Comparison of ENCODE assay signal across 12 mouse cellular contexts in genomic region chr3:144428514-144429431, GRCm38 (mm10).
DNase-seq lines count a peak whose midpoint lies in the region; ATAC-seq and TF ChIP-seq lines count a peak whose summit lies in the region.
"Had no signal": no experiment of that assay in that cellular context is flagged by ENCODE, and none has a peak within 500 bp of the region (broad histone marks: within the 10 kb centered on the region; RNA-seq: fewer than 3 reads in every experiment).

No protein-coding gene starts in this region.

- no peak overlapping the region for H3K27ac ChIP-seq in hindbrain, embryonic 11.5 days (ENCODE audit: low read depth, low read length)
- no peak overlapping the region for H3K27ac ChIP-seq in hindbrain, embryonic 10.5 days
- H3K27ac ChIP-seq in limb, embryonic 14.5 days (replicated peaks; ENCODE audit: low read depth, low read length) = no peak overlapping the region
- H3K27ac ChIP-seq in midbrain, postnatal 0 days (ENCODE audit: low read depth, low read length) = peak overlapping the region; percentile 34

- TF ChIP-seq POLR2A in lung, adult 2 months (IDR thresholded peaks at IDR 0.05; ENCODE audit: borderline replicate concordance, extremely low read depth, low read depth, low read length) = no peak
- TF ChIP-seq POLR2A in limb, embryonic 14.5 days (IDR thresholded peaks at IDR 0.05; ENCODE audit: borderline replicate concordance, extremely low read depth, insufficient read depth, insufficient read length) = no peak

- H3K4me1 ChIP-seq in hindbrain, embryonic 11.5 days (replicated peaks; ENCODE audit: control insufficient read depth, insufficient read depth, low read length) = no peaks in the 10 kb centered on the region
- H3K4me1 ChIP-seq in hindbrain, embryonic 10.5 days (replicated peaks) = peaks cover 16% of the 10 kb centered on the region
- H3K4me1 ChIP-seq in lung, adult 2 months (ENCODE audit: control insufficient read depth, insufficient read depth, low read length) = no peaks in the 10 kb centered on the region
- H3K4me1 ChIP-seq in limb, embryonic 14.5 days (ENCODE audit: control insufficient read depth, insufficient read depth, low read length) = no peaks in the 10 kb centered on the region
- no peaks in the 10 kb centered on the region for H3K4me1 ChIP-seq in midbrain, postnatal 0 days (ENCODE audit: insufficient read depth, low read length)

- H3K9me3 ChIP-seq in hindbrain, embryonic 11.5 days (ENCODE audit: control insufficient read depth, low read length) = no peaks in the 10 kb centered on the region
- no peaks in the 10 kb centered on the region for H3K9me3 ChIP-seq in hindbrain, embryonic 10.5 days
- H3K9me3 ChIP-seq in limb, embryonic 14.5 days (ENCODE audit: control insufficient read depth, low read length) = no peaks in the 10 kb centered on the region
- H3K9me3 ChIP-seq in midbrain, postnatal 0 days (ENCODE audit: low read length) = no peaks in the 10 kb centered on the region

- H3K9ac ChIP-seq in hindbrain, embryonic 11.5 days (ENCODE audit: low read depth, low read length) = no peak overlapping the region
- H3K9ac ChIP-seq in limb, embryonic 14.5 days (ENCODE audit: low read depth, low read length, severe bottlenecking) = no peak overlapping the region
- no peak overlapping the region for H3K9ac ChIP-seq in midbrain, postnatal 0 days (replicated peaks; ENCODE audit: low read length, poor library complexity, severe bottlenecking)

- WGBS in hindbrain, embryonic 11.5 days = 76% methylated on average over 8 of the region's 8 CpGs
- 73% methylated on average over 8 of the region's 8 CpGs for WGBS in hindbrain, embryonic 10.5 days
- 63% methylated on average over 8 of the region's 8 CpGs for WGBS in lung, adult 2 months
- 59% methylated on average over 8 of the region's 8 CpGs for WGBS in limb, embryonic 14.5 days
- 24% methylated on average over 8 of the region's 8 CpGs for WGBS in midbrain, postnatal 0 days

- no peak overlapping the region for H3K4me3 ChIP-seq in hindbrain, embryonic 11.5 days (ENCODE audit: low read depth, low read length)
- H3K4me3 ChIP-seq in hindbrain, embryonic 10.5 days = no peak overlapping the region
- H3K4me3 ChIP-seq in lung, adult 2 months (replicated peaks; ENCODE audit: extremely low read depth, low read depth, low read length) = no peak overlapping the region
- no peak overlapping the region for H3K4me3 ChIP-seq in limb, embryonic 14.5 days (replicated peaks; ENCODE audit: low read length)
- H3K4me3 ChIP-seq in midbrain, postnatal 0 days (ENCODE audit: low read depth, low read length) = no peak overlapping the region

- TF ChIP-seq CTCF in lung, adult 2 months (IDR thresholded peaks at IDR 0.05; ENCODE audit: insufficient read depth, low read length) = no peak
- no peak for TF ChIP-seq CTCF in midbrain, postnatal 0 days (IDR thresholded peaks at IDR 0.05)

- ATAC-seq in hindbrain, embryonic 11.5 days (ENCODE audit: low FRiP score) = 0 out of 2 replicates have a peak, but pooled peaks have one; percentile 20
- no peak for ATAC-seq in limb, embryonic 14.5 days (ENCODE audit: low FRiP score, low read depth)
- ATAC-seq in midbrain, postnatal 0 days (ENCODE audit: low FRiP score) = peak; percentile 62

- H3K27me3 ChIP-seq in hindbrain, embryonic 11.5 days (ENCODE audit: control insufficient read depth, insufficient read depth, low read length) = no peaks in the 10 kb centered on the region
- H3K27me3 ChIP-seq in hindbrain, embryonic 10.5 days (ENCODE audit: insufficient read depth, poor library complexity, severe bottlenecking) = no peaks in the 10 kb centered on the region
- H3K27me3 ChIP-seq in limb, embryonic 14.5 days (ENCODE audit: control insufficient read depth, insufficient read depth, low read length) = no peaks in the 10 kb centered on the region
- H3K27me3 ChIP-seq in midbrain, postnatal 0 days (ENCODE audit: insufficient read depth, low read length) = no peaks in the 10 kb centered on the region

- no peaks in the 10 kb centered on the region for H3K36me3 ChIP-seq in hindbrain, embryonic 11.5 days (ENCODE audit: control insufficient read depth, insufficient read depth, low read length)
- H3K36me3 ChIP-seq in hindbrain, embryonic 10.5 days = peaks cover 20% of the 10 kb centered on the region; the same call in 1 of the 2 replicates
- H3K36me3 ChIP-seq in limb, embryonic 14.5 days (ENCODE audit: control insufficient read depth, insufficient read depth, low read length) = no peaks in the 10 kb centered on the region; the same call in 1 of the 2 replicates
- peaks cover 3% of the 10 kb centered on the region; the same call in 1 of the 2 replicates for H3K36me3 ChIP-seq in midbrain, postnatal 0 days (ENCODE audit: insufficient read depth, low read length)

- no peak for DNase-seq in hindbrain, embryonic 11.5 days (ENCODE audit: low spot score)
- DNase-seq in hindbrain, embryonic 10.5 days (ENCODE audit: low spot score) = no peak
- DNase-seq in lung, postnatal 10 days = peak; percentile 39
- no peak for DNase-seq in lung, adult 2 months
- peak; percentile 41 for DNase-seq in limb, embryonic 14.5 days (ENCODE audit: low spot score)
- peak; percentile 55 for DNase-seq in midbrain, postnatal 0 days (ENCODE audit: low spot score)
- no peak for DNase-seq in right cerebral cortex, adult 2 months (ENCODE audit: low spot score in 2 of 2)
- DNase-seq in thymus, adult 18-20 months = no peak
- DNase-seq: kidney, adult 9 months; lung, postnatal 14 days; right cerebral cortex, postnatal 4 days; thymus, postnatal 4 days had no signal

- no peak overlapping the region for H3K4me2 ChIP-seq in hindbrain, embryonic 11.5 days (replicated peaks; ENCODE audit: low read depth, low read length)
- H3K4me2 ChIP-seq in limb, embryonic 14.5 days (replicated peaks; ENCODE audit: low read depth, low read length, severe bottlenecking) = no peak overlapping the region
- H3K4me2 ChIP-seq in midbrain, postnatal 0 days (ENCODE audit: low read depth, low read length, poor library complexity, severe bottlenecking) = no peak overlapping the region

Comparison
In these comparisons a context has a peak if more than half of its experiments do, and no peak if none do; other contexts are left out.
1. DNase-seq: peak in lung, postnatal 10 days (single experiment), limb, embryonic 14.5 days (single experiment) and midbrain, postnatal 0 days (single experiment); none in hindbrain, embryonic 11.5 days (single experiment), hindbrain, embryonic 10.5 days (single experiment), lung, adult 2 months (single experiment), right cerebral cortex, adult 2 months (0 of 2) and thymus, adult 18-20 months (0 of 2).